Mouse (Mus musculus): ENCODE measurements around the gene Agr3.

DNA sequence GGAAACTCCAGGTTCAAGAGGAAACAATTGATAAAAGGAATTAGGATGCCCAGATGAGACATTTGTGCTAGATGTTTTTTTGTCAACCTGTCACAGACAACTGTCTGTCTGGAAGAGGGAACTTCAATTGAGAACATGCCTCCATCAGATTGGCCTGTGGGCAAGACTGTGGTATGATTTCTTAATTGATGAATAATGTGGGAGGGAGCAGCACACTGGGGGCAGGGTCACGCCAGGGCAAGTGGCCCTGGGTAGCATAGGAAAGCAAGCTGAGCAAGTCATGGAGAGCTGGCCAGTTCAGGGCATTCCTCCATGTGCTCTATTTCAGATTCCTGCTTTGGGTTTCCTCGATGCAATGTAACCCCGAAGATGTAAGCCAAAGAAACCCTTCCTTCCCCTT, 50.5 kb downstream of the Agr3 start:
- no peak for TF ChIP-seq CTCF (IDR thresholded peaks at IDR 0.05; ENCODE audit: borderline replicate concordance, insufficient read depth, low read depth, low read length)
- TF ChIP-seq POLR2A (IDR thresholded peaks at IDR 0.05; ENCODE audit: borderline replicate concordance, insufficient read depth, low read length) = no peak

Measured in cerebellum, adult 2 months (tissue).